Mouse (Mus musculus): ENCODE data around the gene Papln.

DNA sequence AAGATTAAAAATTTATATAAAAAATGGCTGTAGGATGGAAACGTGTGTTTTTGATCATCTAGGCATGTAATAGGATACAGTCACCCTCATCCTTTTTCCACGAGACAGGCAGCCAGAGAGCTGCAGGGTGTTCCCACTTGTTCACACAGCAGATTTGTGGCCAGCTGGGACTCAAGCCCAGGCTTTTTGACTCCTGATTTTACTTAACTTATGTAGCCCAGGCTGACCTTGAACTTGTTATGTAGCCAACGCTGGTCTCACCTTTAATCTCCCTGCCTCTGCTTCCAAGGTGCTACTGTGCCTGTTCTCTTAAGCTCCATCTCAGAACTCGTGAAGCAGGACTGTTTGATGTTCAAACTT lies 26.3 kb downstream of the Papln start:
- no peak for TF ChIP-seq CTCF (conservative IDR thresholded peaks at IDR 0.05; ENCODE audit: low read length)
- no peak for TF ChIP-seq POU5F1 (IDR thresholded peaks at IDR 0.05; ENCODE audit: borderline replicate concordance, low read length)
